Mouse (Mus musculus) spleen, adult 2 months (tissue): ENCODE data around the gene Rnaseh2a. TPM values are rescaled to one million over a fixed set of nuclear protein-coding genes. Genes with fewer than 3 reads are reported as not detected.
A peak's percentile ranks its signal among the peaks of the same experiment; 100 is the strongest.

Experiments
- DNase-seq, 2 experiments: peaks; one replicate each; pipeline versions ENCODE4 v3.0.0 to v3.0.0-alpha.2; 2012 to 2021; ENCODE audit warnings: low spot score in 2 of 2, low read depth in 1 of 2
- H3K27ac ChIP-seq: fragments of 200-500 bp; 2 replicates; pipeline ENCODE4 v1.5.1; 2012; ENCODE audit warnings: low read length, inconsistent platforms; ENCODE audit not compliant: insufficient read depth
- H3K27me3 ChIP-seq: fragments of 200-500 bp; 2 replicates; pipeline ENCODE4 v1.6.1; 2012; ENCODE audit warnings: mild to moderate bottlenecking, moderate library complexity, low read length, inconsistent platforms; ENCODE audit not compliant: control insufficient read depth, insufficient read depth
- H3K36me3 ChIP-seq: fragments of 200-500 bp; 2 replicates; pipeline ENCODE4 v1.6.1; 2012; ENCODE audit warnings: mild to moderate bottlenecking, low read length, inconsistent platforms; ENCODE audit not compliant: control insufficient read depth, insufficient read depth
- H3K4me1 ChIP-seq: fragments of 200-500 bp; 2 replicates; pipeline ENCODE4 v1.6.1; 2011; ENCODE audit warnings: inconsistent platforms; ENCODE audit not compliant: control insufficient read depth, insufficient read depth, insufficient read length
- H3K4me3 ChIP-seq: fragments of 200-500 bp; 2 replicates; pipeline ENCODE4 v1.5.1; 2011; ENCODE audit warnings: mild to moderate bottlenecking, inconsistent platforms; ENCODE audit not compliant: insufficient read depth, insufficient read length; ENCODE audit errors: extremely low read depth
- CTCF ChIP-seq: fragments of 200-500 bp; IDR thresholded peaks from 2 replicates; pipeline ENCODE4 v1.5.1; 2011; ENCODE audit warnings: mild to moderate bottlenecking, inconsistent platforms; ENCODE audit not compliant: insufficient read depth, insufficient read length, insufficient replicate concordance; ENCODE audit errors: extremely low read depth
- POLR2A ChIP-seq: fragments of 200-500 bp; IDR thresholded peaks from 2 replicates; pipeline ENCODE4 v1.6.1; 2011; ENCODE audit warnings: low read depth, low read length, inconsistent platforms
- WGBS: fragments of 180-500 bp; shearing (Covaris S2); methylation state at CpG from one replicate; pipeline ENCODE4 v1.1.7; 2018; 5-methylcytosine and 5-hydroxymethylcytosine counted together
- polyA plus RNA-seq: library from polyadenylated mRNA; depleted of rRNA; stranded (reverse); fragments of >200 nt; gene quantifications from 2 replicates; pipeline ENCODE4 v1.2.3, GENCODE M21; 2012

Gene Rnaseh2a
- polyA plus RNA-seq, 1 experiment = 34.2 TPM

GRCm38 (mm10) chr8:85007686-85008085, 38.1 kb upstream of the Rnaseh2a start:
- no peak overlapping the region for H3K27ac ChIP-seq
- DNase-seq = peak in 1 of 2 experiments; percentile 20
- TF ChIP-seq CTCF = 0 out of 2 replicates have a peak, but pooled peaks have one; percentile 31
- no peak for TF ChIP-seq POLR2A
- no peaks in the 10 kb centered on the region for H3K36me3 ChIP-seq
- H3K27me3 ChIP-seq = peaks cover 5% of the 10 kb centered on the region; the same call in 1 of the 2 replicates
- WGBS = 33% methylated on average over 25 of the region's 25 CpGs
- H3K4me3 ChIP-seq = no peak overlapping the region
- H3K4me1 ChIP-seq = no peaks in the 10 kb centered on the region

GRCm38 (mm10) chr8:84997649-84998295, 28.2 kb upstream of the Rnaseh2a start:
- Histone ChIP-seq H3K36me3 (no peaks in the 10 kb centered on the region), H3K4me3 (no peak overlapping the region), H3K27me3 (no peaks in the 10 kb centered on the region), H3K27ac (no peak overlapping the region), H3K4me1 (peaks cover 2% of the 10 kb centered on the region; the same call in 1 of the 2 replicates)
- DNase-seq = peak; percentile 80 to 91
- TF ChIP-seq CTCF (peak; percentile 100), POLR2A (no peak)
- 3% methylated on average over 19 of the region's 19 CpGs for WGBS

- Histone ChIP-seq H3K4me1 (peaks cover 2% of the 10 kb centered on the region; the same call in 1 of the 2 replicates), H3K27ac (no peak overlapping the region), H3K36me3 (no peaks in the 10 kb centered on the region), H3K27me3 (no peaks in the 10 kb centered on the region), H3K4me3 (no peak overlapping the region)
- WGBS = 96% methylated on average over 5 of the region's 5 CpGs
- no peak for DNase-seq
- TF ChIP-seq CTCF (no peak), POLR2A (no peak)
Measured at GRCm38 (mm10) chr8:84996978-84997377, 27.4 kb upstream of the Rnaseh2a start.

GRCm38 (mm10) chr8:84995680-84996079, 26.1 kb upstream of the Rnaseh2a start:
- H3K27ac ChIP-seq = no peak overlapping the region
- no peaks in the 10 kb centered on the region for H3K27me3 ChIP-seq
- no peak for DNase-seq
- peaks cover 2% of the 10 kb centered on the region; the same call in 1 of the 2 replicates for H3K4me1 ChIP-seq
- no peaks in the 10 kb centered on the region for H3K36me3 ChIP-seq
- TF ChIP-seq POLR2A (no peak), CTCF (no peak)
- WGBS = 90% methylated on average over 25 of the region's 25 CpGs
- no peak overlapping the region for H3K4me3 ChIP-seq

DNA sequence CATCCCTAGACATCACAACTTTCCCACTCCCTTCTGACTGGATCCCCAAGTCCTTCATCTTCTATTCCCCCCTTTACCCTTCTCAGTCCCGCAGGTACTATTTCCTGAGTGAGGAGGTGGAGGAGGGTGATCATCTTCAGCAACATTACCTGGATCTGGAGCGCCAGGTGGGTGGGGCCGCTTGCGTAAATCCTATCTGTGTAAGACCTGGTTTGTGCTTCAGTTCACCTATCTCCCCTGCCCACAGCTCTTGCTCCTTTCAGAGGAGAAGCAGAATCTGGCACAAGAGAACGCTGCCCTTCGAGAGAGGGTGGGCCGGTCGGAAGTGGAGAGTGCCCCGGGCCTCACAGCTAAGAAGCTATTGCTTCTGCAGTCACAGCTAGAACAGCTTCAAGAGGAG, 24.8 kb upstream of the Rnaseh2a start:
- Histone ChIP-seq H3K4me1 (peaks cover 2% of the 10 kb centered on the region; the same call in 1 of the 2 replicates), H3K27ac (no peak overlapping the region), H3K27me3 (no peaks in the 10 kb centered on the region), H3K4me3 (no peak overlapping the region), H3K36me3 (no peaks in the 10 kb centered on the region)
- 97% methylated on average over 9 of the region's 9 CpGs for WGBS
- DNase-seq = no peak
- TF ChIP-seq CTCF (no peak), POLR2A (no peak)

DNA sequence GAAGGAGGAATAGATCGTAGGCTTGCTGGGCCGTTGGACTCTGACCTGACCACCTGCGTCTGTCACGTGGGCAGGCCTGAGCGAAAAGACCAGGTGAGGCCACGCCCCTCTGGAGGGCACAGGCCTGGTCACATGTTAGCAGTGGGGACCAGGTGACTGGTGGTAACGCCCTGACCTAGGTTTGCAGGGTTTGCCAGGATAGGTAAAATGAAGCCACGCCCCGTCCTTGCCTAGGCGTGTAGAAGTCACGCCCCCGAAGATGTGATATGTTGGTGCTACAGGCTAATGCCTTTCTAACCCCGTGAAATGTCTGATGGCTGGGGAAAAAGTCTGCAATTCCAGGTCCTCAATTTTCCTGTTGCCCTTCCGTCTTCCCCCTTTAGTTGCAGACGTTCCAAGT, 21.3 kb upstream of the Rnaseh2a start:
- peak in 1 of 2 experiments; percentile 43 for DNase-seq
- Histone ChIP-seq H3K27ac (no peak overlapping the region), H3K4me3 (peak overlapping the region; percentile 53), H3K27me3 (no peaks in the 10 kb centered on the region), H3K4me1 (no peaks in the 10 kb centered on the region; the same call in 1 of the 2 replicates), H3K36me3 (no peaks in the 10 kb centered on the region)
- 10% methylated on average over 15 of the region's 15 CpGs for WGBS
- no peak for TF ChIP-seq POLR2A
- no peak for TF ChIP-seq CTCF

DNA sequence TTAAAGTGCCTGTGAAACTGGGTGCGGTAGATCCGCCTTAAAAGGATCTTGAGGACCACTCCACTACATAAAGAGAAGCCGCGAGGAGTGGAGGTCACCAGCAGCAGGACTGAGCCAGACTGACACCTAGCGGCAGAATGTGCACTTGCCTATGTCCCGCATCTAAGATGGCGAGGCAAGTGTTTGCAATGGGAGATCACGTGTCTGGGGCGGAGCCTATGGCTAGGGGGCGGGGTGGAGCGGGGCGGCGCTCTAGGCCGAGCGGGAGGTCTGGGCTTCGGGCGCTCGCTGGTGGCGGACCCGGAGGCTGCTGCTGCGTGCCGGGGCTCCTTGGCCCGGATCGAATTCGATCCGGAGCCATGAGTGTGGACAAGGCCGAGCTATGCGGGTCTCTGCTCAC, 20.8 kb upstream of the Rnaseh2a start, which contains the start of gene Hook2:
Hook2 (plus strand) TSS at position 255 of the 400 bp plus-strand sequence.
- Histone ChIP-seq H3K36me3 (no peaks in the 10 kb centered on the region), H3K27ac (peak within 1 kb of the TSS; percentile 70), H3K27me3 (no peaks in the 10 kb centered on the region), H3K4me3 (peak within 1 kb of the TSS; percentile 53), H3K4me1 (no peaks in the 10 kb centered on the region; the same call in none of the 2 replicates)
- TF ChIP-seq CTCF (peak; percentile 96), POLR2A (no peak; the same call in 1 of the 2 replicates)
- DNase-seq = peak; percentile 98
- WGBS = under 1% methylated on average over 28 of the region's 28 CpGs
